Mouse (Mus musculus): Measurements from ENCODE around the gene Cylc2. TPM values are rescaled to one million over a fixed set of nuclear protein-coding genes. Genes with fewer than 3 reads are reported as not detected.

Cylc2 gene
- polyA plus RNA-seq (2015; fragmentation: Nextera tagmentation; extraction: Ambion mirVana), result not detected in 2 replicates

GRCm38 (mm10) chr4:51216378-51216777 is at the start of gene Cylc2:
Gene Cylc2 (plus strand): TSS chr4:51216678.
- H3K27ac ChIP-seq (replicated peaks), result no peak within 1 kb of the TSS
- H3K27me3 ChIP-seq (replicated peaks), result no peaks in the 10 kb centered on the region
- ATAC-seq (ENCODE audit: low FRiP score), result no peak
- no peak within 1 kb of the TSS for H3K4me3 ChIP-seq (replicated peaks)
- no peaks in the 10 kb centered on the region for H3K36me3 ChIP-seq
- H3K4me2 ChIP-seq, result no peak within 1 kb of the TSS
- H3K9ac ChIP-seq (replicated peaks), result no peak within 1 kb of the TSS
- no peaks in the 10 kb centered on the region for H3K9me3 ChIP-seq (replicated peaks)
- 82% methylated on average over 1 of the region's 1 CpGs for WGBS
- no peaks in the 10 kb centered on the region for H3K4me1 ChIP-seq
